Comparison of ENCODE assay signal across 43 mouse cellular contexts in genomic region chr2:58418109-58418508, GRCm38 (mm10). TPM values are rescaled to one million over a fixed set of nuclear protein-coding genes. Genes with fewer than 3 reads are reported as not detected.
"Had no signal": no experiment of that assay in that cellular context is flagged by ENCODE, and none has a peak within 500 bp of the region (broad histone marks: within the 10 kb centered on the region; RNA-seq: fewer than 3 reads in every experiment).

No protein-coding gene starts in this region.

- H3K4me3 ChIP-seq: heart, embryonic 10.5 days; heart, embryonic 12.5 days; hindbrain, embryonic 10.5 days; hindbrain, embryonic 12.5 days; kidney, embryonic 15.5 days; limb, embryonic 13.5 days; limb, embryonic 15.5 days; liver, embryonic 12.5 days had no signal

- ATAC-seq: hindbrain, embryonic 16.5 days; inflammation-experienced regulatory T-cells, adult 6 months; liver, embryonic 12.5 days had no signal

- H3K4me2 ChIP-seq: heart, embryonic 12.5 days; hindbrain, embryonic 12.5 days; hindbrain, embryonic 14.5 days; kidney, embryonic 15.5 days; limb, embryonic 13.5 days; limb, embryonic 15.5 days; liver, embryonic 12.5 days had no signal

- H3K27ac ChIP-seq: heart, embryonic 10.5 days; hindbrain, embryonic 10.5 days; hindbrain, embryonic 12.5 days; hindbrain, embryonic 14.5 days; kidney, embryonic 15.5 days; kidney, postnatal 0 days; limb, embryonic 13.5 days; limb, embryonic 15.5 days; liver, embryonic 12.5 days; liver, embryonic 14.5 days had no signal

- H3K36me3 ChIP-seq: heart, embryonic 10.5 days; heart, embryonic 12.5 days; hindbrain, embryonic 10.5 days; hindbrain, embryonic 12.5 days; kidney, embryonic 15.5 days; limb, embryonic 13.5 days; liver, embryonic 12.5 days had no signal

- H3K4me1 ChIP-seq: heart, embryonic 10.5 days; heart, embryonic 12.5 days; hindbrain, embryonic 10.5 days; hindbrain, embryonic 12.5 days; kidney, embryonic 15.5 days; limb, embryonic 13.5 days; limb, embryonic 15.5 days; liver, embryonic 12.5 days had no signal

- H3K9ac ChIP-seq: heart, embryonic 12.5 days; hindbrain, embryonic 12.5 days; hindbrain, embryonic 14.5 days; kidney, embryonic 15.5 days; limb, embryonic 13.5 days; limb, embryonic 15.5 days; liver, embryonic 12.5 days; liver, embryonic 14.5 days had no signal

- H3K27me3 ChIP-seq: heart, embryonic 12.5 days; hindbrain, embryonic 12.5 days; kidney, embryonic 15.5 days; limb, embryonic 13.5 days; limb, embryonic 15.5 days; liver, embryonic 12.5 days had no signal

- DNase-seq: gastrocnemius, postnatal 14 days; heart, adult 18-20 months; heart, postnatal 10 days; heart, postnatal 4 days; kidney, adult 11 months; kidney, adult 2 months; kidney, adult 9 months; kidney, postnatal 14 days; kidney, postnatal 36 days; layer of hippocampus, adult 9-11 months; layer of hippocampus, postnatal 36 days; left cerebral cortex, postnatal 4 days had no signal

- H3K9me3 ChIP-seq: heart, embryonic 10.5 days; heart, embryonic 12.5 days; hindbrain, embryonic 10.5 days; hindbrain, embryonic 12.5 days; kidney, embryonic 15.5 days; limb, embryonic 13.5 days; limb, embryonic 15.5 days; liver, embryonic 12.5 days had no signal

RNA-seq across cellular contexts. Expression of gene Gm17409, which starts 51.8 kb away (rescaled TPM):
- total RNA-seq: gastrocnemius, adult 18-20 months; gastrocnemius, adult 8-10 months; gastrocnemius, postnatal 14 days; gastrocnemius, postnatal 4 days; granulocyte monocyte progenitor cell, adult 5-6 weeks; heart, adult 18-20 months; heart, adult 8-10 months; heart, postnatal 10 days; heart, postnatal 25 days; heart, postnatal 4 days; layer of hippocampus, adult 18-20 months; layer of hippocampus, adult 8-10 months; layer of hippocampus, postnatal 14 days; layer of hippocampus, postnatal 36 days; left cerebral cortex, adult 18-20 months; left cerebral cortex, adult 8-10 months; left cerebral cortex, postnatal 10 days; left cerebral cortex, postnatal 25 days; left cerebral cortex, postnatal 4 days; liver, adult 2 months had no signal
- polyA plus RNA-seq: heart, embryonic 10.5 days; heart, embryonic 12.5 days; heart, embryonic 14.5 days; heart, embryonic 16.5 days; hindbrain, embryonic 10.5 days; hindbrain, embryonic 12.5 days; hindbrain, embryonic 14.5 days; hindbrain, embryonic 16.5 days; inflammation-experienced regulatory T-cells, adult 6 months; kidney, adult 2 months; kidney, embryonic 15.5 days; kidney, postnatal 0 days; large intestine, adult 2 months; limb, embryonic 11.5 days; limb, embryonic 13.5 days; limb, embryonic 15.5 days; liver, adult 2 months; liver, embryonic 12.5 days; liver, embryonic 14.5 days had no signal
